Mouse (Mus musculus): ENCODE data around the gene Tbc1d25. TPM values are rescaled to one million over a fixed set of nuclear protein-coding genes. Genes with fewer than 3 reads are reported as not detected.

Gene Tbc1d25
- polyA plus RNA-seq, 1 experiment from 2014 or later: 12.7 TPM

DNA sequence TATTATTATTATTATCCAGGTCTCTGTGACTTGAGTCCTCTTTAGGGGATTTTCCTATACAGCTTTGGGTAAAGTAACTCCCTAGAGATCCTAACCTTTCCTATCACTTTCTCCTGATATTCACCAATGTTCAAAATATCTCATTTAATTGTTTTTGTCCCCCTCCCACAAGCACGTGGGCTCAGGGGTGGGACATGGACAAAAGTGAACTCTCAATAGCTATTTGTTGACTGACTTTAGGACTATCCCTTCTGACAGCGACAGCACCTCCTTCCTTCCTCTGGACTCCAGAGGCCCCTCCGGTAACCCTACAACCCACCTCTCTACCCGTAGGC lies 845 bp downstream of the Tbc1d25 start:
- H3K27me3 ChIP-seq: no peaks in the 10 kb centered on the region
- H3K9ac ChIP-seq: peak overlapping the region; percentile 70
- peak overlapping the region; percentile 57 for H3K4me2 ChIP-seq
- H3K27ac ChIP-seq: no peak overlapping the region
- 17% methylated on average over 4 of the region's 4 CpGs for WGBS
- no peaks in the 10 kb centered on the region for H3K9me3 ChIP-seq
- ATAC-seq (ENCODE audit: insufficient number of reproducible peaks, insufficient read depth, low FRiP score, low TSS enrichment, low read depth): no peak
- H3K4me1 ChIP-seq: no peaks in the 10 kb centered on the region
- peak overlapping the region; percentile 62 for H3K4me3 ChIP-seq
- no peaks in the 10 kb centered on the region for H3K36me3 ChIP-seq

DNA sequence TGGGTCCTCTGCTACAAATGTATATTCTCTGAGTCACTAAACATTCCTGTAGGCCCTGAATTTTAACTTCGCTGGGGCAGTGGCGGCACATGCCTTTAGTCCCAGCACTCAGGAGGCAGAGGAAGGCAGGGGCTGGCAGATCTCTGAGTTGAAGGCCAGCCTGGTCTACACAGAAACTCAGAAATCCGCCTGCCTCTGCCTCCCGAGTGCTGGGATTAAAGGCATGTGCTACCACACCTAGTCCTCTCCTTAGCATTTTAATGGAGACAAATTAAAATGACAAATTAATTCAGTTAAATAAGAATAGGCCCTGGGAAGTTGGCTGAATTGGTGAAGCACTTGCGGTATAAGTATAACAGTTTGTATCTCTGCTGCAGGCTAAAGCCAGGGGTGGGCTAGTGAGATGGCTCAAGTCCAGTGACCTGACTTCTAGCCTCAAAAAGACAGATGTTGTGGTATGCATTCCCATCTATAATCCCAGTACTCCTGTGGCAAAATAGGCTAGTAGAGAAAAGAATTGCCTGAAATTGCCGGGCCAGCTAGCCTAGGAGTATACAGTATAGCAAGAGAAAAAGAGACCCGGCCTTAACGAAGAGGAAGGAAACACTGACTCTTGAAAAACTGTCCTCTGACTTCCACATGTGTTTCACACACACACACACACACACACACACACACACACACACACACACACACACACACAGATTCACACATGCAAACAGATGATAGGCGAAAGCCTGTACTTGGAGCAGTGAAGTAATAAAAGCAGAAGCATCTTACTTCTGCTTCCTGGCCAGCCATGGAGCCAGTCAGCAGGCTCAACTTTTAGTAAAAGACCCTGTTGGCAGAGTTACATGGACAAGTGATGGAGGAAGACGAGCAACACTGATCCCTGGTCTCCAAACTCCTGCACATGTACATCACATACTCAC lies 8.0 kb downstream of the Tbc1d25 start:
- 87% methylated on average over 10 of the region's 10 CpGs for WGBS
- no peak overlapping the region for H3K9ac ChIP-seq
- no peaks in the 10 kb centered on the region for H3K9me3 ChIP-seq
- ATAC-seq (ENCODE audit: insufficient number of reproducible peaks, insufficient read depth, low FRiP score, low TSS enrichment, low read depth): no peak
- peaks cover 7% of the 10 kb centered on the region; the same call in 1 of the 2 replicates for H3K36me3 ChIP-seq
- no peak overlapping the region for H3K4me2 ChIP-seq
- H3K27ac ChIP-seq: no peak overlapping the region
- H3K4me1 ChIP-seq: no peaks in the 10 kb centered on the region
- H3K4me3 ChIP-seq: no peak overlapping the region
- no peaks in the 10 kb centered on the region for H3K27me3 ChIP-seq

GRCm38 (mm10) chrX:8164471-8164870 lies 11.5 kb downstream of the Tbc1d25 start:
- no peaks in the 10 kb centered on the region for H3K4me1 ChIP-seq
- no peak overlapping the region for H3K4me3 ChIP-seq
- no peaks in the 10 kb centered on the region for H3K27me3 ChIP-seq
- no peak overlapping the region for H3K27ac ChIP-seq
- 89% methylated on average over 4 of the region's 4 CpGs for WGBS
- no peak for ATAC-seq (ENCODE audit: insufficient number of reproducible peaks, insufficient read depth, low FRiP score, low TSS enrichment, low read depth)
- no peak overlapping the region for H3K4me2 ChIP-seq
- peaks cover 4% of the 10 kb centered on the region; the same call in 1 of the 2 replicates for H3K36me3 ChIP-seq
- H3K9ac ChIP-seq: no peak overlapping the region
- no peaks in the 10 kb centered on the region for H3K9me3 ChIP-seq

DNA sequence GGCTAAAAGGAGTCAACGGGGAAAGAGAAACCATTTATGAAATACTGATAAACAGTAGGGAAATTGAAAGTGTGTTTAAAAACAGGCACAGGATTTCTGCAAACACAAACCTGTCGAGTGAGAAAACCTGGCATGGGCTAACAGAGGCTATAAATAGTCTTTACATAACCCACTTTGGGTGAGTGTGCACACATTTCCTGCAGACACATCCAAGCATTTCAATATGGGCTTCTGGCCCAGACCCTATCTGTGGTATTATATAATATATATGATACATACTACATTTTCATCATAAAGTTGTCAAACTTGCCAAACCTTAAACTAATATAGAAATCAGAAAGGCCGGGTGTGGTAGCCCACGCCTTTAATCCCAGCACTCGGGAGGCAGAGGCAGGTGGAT lies 12.9 kb downstream of the Tbc1d25 start:
- H3K36me3 ChIP-seq: no peaks in the 10 kb centered on the region
- H3K4me3 ChIP-seq: no peak overlapping the region
- no peaks in the 10 kb centered on the region for H3K9me3 ChIP-seq
- ATAC-seq (ENCODE audit: insufficient number of reproducible peaks, insufficient read depth, low FRiP score, low TSS enrichment, low read depth): no peak
- H3K27ac ChIP-seq: no peak overlapping the region
- no peaks in the 10 kb centered on the region for H3K4me1 ChIP-seq
- H3K4me2 ChIP-seq: no peak overlapping the region
- H3K27me3 ChIP-seq: no peaks in the 10 kb centered on the region
- H3K9ac ChIP-seq: no peak overlapping the region
- 85% methylated on average over 5 of the region's 5 CpGs for WGBS

GRCm38 (mm10) chrX:8145153-8145991 lies 30.6 kb downstream of the Tbc1d25 start, which contains the start of gene Rbm3:
Gene Rbm3 (minus strand): TSS chrX:8145880.
- H3K9me3 ChIP-seq: no peaks in the 10 kb centered on the region
- H3K27me3 ChIP-seq: no peaks in the 10 kb centered on the region
- 28% methylated on average over 58 of the region's 65 CpGs for WGBS
- peak within 1 kb of the TSS; percentile 97 for H3K27ac ChIP-seq
- peaks cover 31% of the 10 kb centered on the region for H3K36me3 ChIP-seq
- peak within 1 kb of the TSS; percentile 59 for H3K4me3 ChIP-seq
- peak within 1 kb of the TSS; percentile 75 for H3K4me2 ChIP-seq
- ATAC-seq (ENCODE audit: insufficient number of reproducible peaks, insufficient read depth, low FRiP score, low TSS enrichment, low read depth): peak; percentile 91
- H3K4me1 ChIP-seq: peaks cover 8% of the 10 kb centered on the region
- H3K9ac ChIP-seq: peak within 1 kb of the TSS; percentile 83

GRCm38 (mm10) chrX:8143750-8144149 lies 32.2 kb downstream of the Tbc1d25 start:
- no peaks in the 10 kb centered on the region for H3K27me3 ChIP-seq
- no peak for ATAC-seq (ENCODE audit: insufficient number of reproducible peaks, insufficient read depth, low FRiP score, low TSS enrichment, low read depth)
- 69% methylated on average over 7 of the region's 7 CpGs for WGBS
- peaks cover 8% of the 10 kb centered on the region for H3K4me1 ChIP-seq
- H3K9me3 ChIP-seq: no peaks in the 10 kb centered on the region
- peak overlapping the region; percentile 59 for H3K4me3 ChIP-seq
- peak overlapping the region; percentile 83; the same call in 1 of the 2 replicates for H3K9ac ChIP-seq
- H3K4me2 ChIP-seq: peak overlapping the region; percentile 75
- H3K36me3 ChIP-seq: peaks cover 31% of the 10 kb centered on the region
- H3K27ac ChIP-seq: no peak overlapping the region

DNA sequence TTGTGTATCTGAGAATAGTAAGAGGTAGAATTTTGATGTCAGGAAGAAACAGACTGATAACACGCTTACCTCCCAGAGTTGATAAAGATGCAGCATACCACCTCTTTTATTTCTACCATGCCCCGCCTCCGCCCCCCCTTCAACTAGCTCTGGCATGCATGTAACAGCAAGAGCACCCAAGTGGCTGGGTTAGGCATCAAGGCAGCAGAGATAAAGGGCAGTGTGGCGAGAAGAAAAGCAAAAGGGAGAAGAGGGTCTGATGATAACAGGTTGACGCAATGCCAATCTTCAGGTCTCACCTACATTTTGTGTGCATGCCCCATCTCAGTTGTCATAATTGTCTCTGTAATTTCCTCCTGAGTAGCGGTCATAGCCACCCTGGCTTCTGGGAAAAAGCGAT lies 33.0 kb downstream of the Tbc1d25 start:
- WGBS: 86% methylated on average over 7 of the region's 7 CpGs
- Histone ChIP-seq H3K4me2 (no peak overlapping the region), H3K9me3 (no peaks in the 10 kb centered on the region), H3K27ac (no peak overlapping the region), H3K27me3 (no peaks in the 10 kb centered on the region), H3K9ac (no peak overlapping the region), H3K36me3 (peaks cover 31% of the 10 kb centered on the region), H3K4me3 (no peak overlapping the region), H3K4me1 (peaks cover 8% of the 10 kb centered on the region)
- no peak for ATAC-seq (ENCODE audit: insufficient number of reproducible peaks, insufficient read depth, low FRiP score, low TSS enrichment, low read depth)

GRCm38 (mm10) chrX:8141058-8141457 lies 34.9 kb downstream of the Tbc1d25 start:
- Histone ChIP-seq H3K27ac (no peak overlapping the region), H3K9me3 (no peaks in the 10 kb centered on the region), H3K36me3 (peaks cover 31% of the 10 kb centered on the region), H3K4me1 (peaks cover 8% of the 10 kb centered on the region), H3K4me2 (no peak overlapping the region), H3K4me3 (no peak overlapping the region), H3K9ac (no peak overlapping the region), H3K27me3 (no peaks in the 10 kb centered on the region)
- 74% methylated on average over 3 of the region's 3 CpGs for WGBS
- ATAC-seq (ENCODE audit: insufficient number of reproducible peaks, insufficient read depth, low FRiP score, low TSS enrichment, low read depth): no peak

- H3K9me3 ChIP-seq: no peaks in the 10 kb centered on the region
- ATAC-seq (ENCODE audit: insufficient number of reproducible peaks, insufficient read depth, low FRiP score, low TSS enrichment, low read depth): no peak
- H3K4me1 ChIP-seq: peaks cover 8% of the 10 kb centered on the region
- H3K27ac ChIP-seq: no peak overlapping the region
- no peak overlapping the region for H3K4me3 ChIP-seq
- H3K36me3 ChIP-seq: peaks cover 31% of the 10 kb centered on the region
- H3K4me2 ChIP-seq: no peak overlapping the region
- 88% methylated on average over 2 of the region's 2 CpGs for WGBS
- no peak overlapping the region for H3K9ac ChIP-seq
- no peaks in the 10 kb centered on the region for H3K27me3 ChIP-seq
Measured at GRCm38 (mm10) chrX:8140446-8140845, 35.5 kb downstream of the Tbc1d25 start.

GRCm38 (mm10) chrX:8139480-8139879 lies 36.5 kb downstream of the Tbc1d25 start:
- peaks cover 30% of the 10 kb centered on the region for H3K36me3 ChIP-seq
- ATAC-seq (ENCODE audit: insufficient number of reproducible peaks, insufficient read depth, low FRiP score, low TSS enrichment, low read depth): no peak
- no peaks in the 10 kb centered on the region for H3K9me3 ChIP-seq
- no peak overlapping the region for H3K9ac ChIP-seq
- no peak overlapping the region for H3K4me2 ChIP-seq
- H3K27me3 ChIP-seq: no peaks in the 10 kb centered on the region
- H3K4me3 ChIP-seq: no peak overlapping the region
- 61% methylated on average over 1 of the region's 1 CpGs for WGBS
- H3K27ac ChIP-seq: no peak overlapping the region
- H3K4me1 ChIP-seq: peaks cover 8% of the 10 kb centered on the region

DNA sequence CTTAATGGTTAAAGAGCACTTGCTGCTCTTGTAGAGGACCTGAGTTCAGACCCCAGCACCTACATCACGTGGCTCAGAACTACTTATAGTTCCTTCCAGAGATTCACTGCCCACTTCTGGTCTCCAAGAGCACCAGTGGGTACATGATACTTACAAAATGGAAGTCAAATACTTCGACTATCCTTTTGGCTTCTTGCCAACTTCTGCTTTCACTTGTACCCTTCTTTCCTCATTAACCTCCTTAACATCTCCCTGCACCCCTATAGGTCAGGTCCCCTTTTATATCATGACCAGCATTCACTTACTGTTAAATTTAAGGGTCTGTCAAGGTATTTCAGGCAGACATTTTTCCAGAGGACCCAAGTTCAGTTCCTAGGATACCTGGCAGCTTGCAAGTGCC lies 40.1 kb downstream of the Tbc1d25 start:
- Histone ChIP-seq H3K9ac (no peak overlapping the region), H3K4me3 (no peak overlapping the region), H3K4me2 (no peak overlapping the region), H3K36me3 (peaks cover 5% of the 10 kb centered on the region), H3K27ac (no peak overlapping the region), H3K27me3 (no peaks in the 10 kb centered on the region), H3K9me3 (no peaks in the 10 kb centered on the region), H3K4me1 (no peaks in the 10 kb centered on the region)
- no peak for ATAC-seq (ENCODE audit: insufficient number of reproducible peaks, insufficient read depth, low FRiP score, low TSS enrichment, low read depth)
- WGBS: 50% methylated on average over 2 of the region's 2 CpGs
